Mouse (Mus musculus) kidney, postnatal 0 days (tissue): ENCODE measurements around the gene Robo1. TPM values are rescaled to one million over a fixed set of nuclear protein-coding genes. Genes with fewer than 3 reads are reported as not detected.

ENCODE experiments used
- ATAC-seq: fragments of 200-750 bp; cut with Nextera tagmentation; replicated peaks from 2 replicates; pipeline ENCODE4 v1.8.0; 2017; ENCODE audit warnings: low read depth, moderate number of reproducible peaks, moderate TSS enrichment, moderate library complexity; ENCODE audit not compliant: low FRiP score
- DNase-seq: peaks from one replicate; pipeline ENCODE4 v3.0.0-alpha.2; 2016; ENCODE audit warnings: low spot score
- H3K27ac ChIP-seq: fragments of 300-500 bp; sonication (generic); 2 replicates; pipeline ENCODE4 v1.5.1; 2014; ENCODE audit warnings: mild to moderate bottlenecking
- H3K27me3 ChIP-seq: fragments of 300-500 bp; sonication (generic); 2 replicates; pipeline ENCODE4 v1.6.1; 2014; ENCODE audit warnings: low read length, mixed read lengths; ENCODE audit not compliant: insufficient read depth
- H3K36me3 ChIP-seq: fragments of 300-500 bp; sonication (generic); 2 replicates; pipeline ENCODE4 v1.6.1; 2014; ENCODE audit warnings: low read length, mixed read lengths; ENCODE audit not compliant: insufficient read depth
- H3K4me1 ChIP-seq: fragments of 300-500 bp; sonication (generic); replicated peaks from 2 replicates; pipeline ENCODE4 v1.6.1; 2014; ENCODE audit warnings: antibody characterized with exemption, low read length, mixed read lengths; ENCODE audit not compliant: insufficient read depth
- H3K4me2 ChIP-seq: fragments of 300-500 bp; sonication (generic); 2 replicates; pipeline ENCODE4 v1.6.1; 2014; ENCODE audit warnings: mild to moderate bottlenecking, low read length, moderate library complexity, mixed read lengths
- H3K4me3 ChIP-seq: fragments of 300-500 bp; sonication (generic); replicated peaks from 2 replicates; pipeline ENCODE4 v1.5.1; 2014; ENCODE audit warnings: low read depth, low read length
- H3K9ac ChIP-seq: fragments of 300-500 bp; sonication (generic); 2 replicates; pipeline ENCODE4 v1.6.1; 2014; ENCODE audit warnings: low read depth, low read length
- H3K9me3 ChIP-seq: fragments of 300-500 bp; sonication (generic); replicated peaks from 2 replicates; pipeline ENCODE4 v1.6.1; 2016; ENCODE audit warnings: low read length, inconsistent platforms, mixed read lengths
- CTCF ChIP-seq: IDR thresholded peaks from 2 replicates; pipeline ENCODE4 v1.5.1; 2016; ENCODE audit warnings: antibody characterized with exemption, low read depth, mild to moderate bottlenecking, moderate library complexity
- WGBS: fragments of 180-500 bp; shearing (Covaris S2); extraction: QIAGEN DNeasy Blood & Tissue Kit; methylation state at CpG from one replicate; pipeline ENCODE4 v1.1.7; 2014; 5-methylcytosine and 5-hydroxymethylcytosine counted together
- polyA plus RNA-seq: library from polyadenylated mRNA; unstranded; fragments of >200 nt; fragmentation: Nextera tagmentation; extraction: Ambion mirVana; gene quantifications from 2 replicates; pipeline ENCODE4 v1.2.1, GENCODE M21; 2015

Robo1 gene
- polyA plus RNA-seq, 1 experiment from 2014 or later, result 14.5 TPM

- no peaks in the 10 kb centered on the region for H3K4me1 ChIP-seq
- no peak overlapping the region for H3K4me3 ChIP-seq
- H3K36me3 ChIP-seq, result no peaks in the 10 kb centered on the region
- no peaks in the 10 kb centered on the region for H3K9me3 ChIP-seq
- peak; percentile 92 for TF ChIP-seq CTCF
- no peak for ATAC-seq
- no peak overlapping the region for H3K9ac ChIP-seq
- WGBS, result 25% methylated on average over 8 of the region's 8 CpGs
- peak; percentile 82 for DNase-seq
- no peak overlapping the region for H3K27ac ChIP-seq
- no peaks in the 10 kb centered on the region for H3K27me3 ChIP-seq
- no peak overlapping the region for H3K4me2 ChIP-seq
Measured at GRCm38 (mm10) chr16:72995251-72995954, 687.3 kb downstream of the Robo1 start.

- Histone ChIP-seq H3K36me3 (no peaks in the 10 kb centered on the region), H3K9ac (no peak overlapping the region), H3K4me1 (no peaks in the 10 kb centered on the region), H3K4me3 (no peak overlapping the region), H3K9me3 (no peaks in the 10 kb centered on the region), H3K27me3 (no peaks in the 10 kb centered on the region), H3K4me2 (no peak overlapping the region), H3K27ac (no peak overlapping the region)
- ATAC-seq (no peak), DNase-seq (no peak)
- 82% methylated on average over 10 of the region's 10 CpGs for WGBS
- TF ChIP-seq CTCF, result no peak
Measured at GRCm38 (mm10) chr16:72995955-72996535, 687.9 kb downstream of the Robo1 start.

- Histone ChIP-seq H3K27ac (no peak overlapping the region), H3K36me3 (peaks cover 3% of the 10 kb centered on the region; the same call in 1 of the 2 replicates), H3K4me2 (no peak overlapping the region), H3K4me1 (no peaks in the 10 kb centered on the region), H3K4me3 (no peak overlapping the region), H3K9ac (no peak overlapping the region), H3K27me3 (no peaks in the 10 kb centered on the region), H3K9me3 (no peaks in the 10 kb centered on the region)
- WGBS, result 76% methylated on average over 6 of the region's 6 CpGs
- no peak for ATAC-seq
- DNase-seq, result no peak
- no peak for TF ChIP-seq CTCF
Measured at GRCm38 (mm10) chr16:72998677-72999076, 690.6 kb downstream of the Robo1 start.

- H3K4me3 ChIP-seq, result no peak overlapping the region
- no peak overlapping the region for H3K27ac ChIP-seq
- H3K9me3 ChIP-seq, result no peaks in the 10 kb centered on the region
- H3K9ac ChIP-seq, result no peak overlapping the region
- no peak for TF ChIP-seq CTCF
- DNase-seq (no peak), ATAC-seq (no peak)
- H3K4me1 ChIP-seq, result no peaks in the 10 kb centered on the region
- H3K4me2 ChIP-seq, result no peak overlapping the region
- H3K36me3 ChIP-seq, result peaks cover 3% of the 10 kb centered on the region; the same call in 1 of the 2 replicates
- 79% methylated on average over 4 of the region's 4 CpGs for WGBS
- H3K27me3 ChIP-seq, result no peaks in the 10 kb centered on the region
Measured at GRCm38 (mm10) chr16:73002685-73003084, 694.6 kb downstream of the Robo1 start.

DNA sequence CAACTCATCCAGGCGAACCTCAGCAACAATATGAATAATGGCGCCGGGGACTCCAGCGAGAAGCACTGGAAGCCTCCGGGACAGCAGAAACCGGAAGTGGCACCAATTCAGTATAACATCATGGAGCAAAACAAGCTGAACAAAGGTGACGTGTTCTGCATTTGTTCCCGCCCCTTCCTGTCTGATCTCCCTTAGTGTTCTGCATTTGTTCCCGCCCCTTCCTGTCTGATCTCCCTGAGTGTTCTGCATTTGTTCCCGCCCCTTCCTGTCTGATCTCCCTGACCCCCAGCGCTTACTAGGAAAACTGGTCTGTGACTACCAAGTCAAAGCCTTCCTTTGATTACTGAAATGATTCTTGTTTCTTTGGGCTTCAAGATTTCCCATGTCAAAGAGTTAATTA, 696.5 kb downstream of the Robo1 start:
- no peaks in the 10 kb centered on the region for H3K4me1 ChIP-seq
- WGBS, result 95% methylated on average over 11 of the region's 11 CpGs
- H3K27me3 ChIP-seq, result no peaks in the 10 kb centered on the region
- H3K27ac ChIP-seq, result no peak overlapping the region
- no peak overlapping the region for H3K4me2 ChIP-seq
- H3K36me3 ChIP-seq, result peaks cover 3% of the 10 kb centered on the region; the same call in 1 of the 2 replicates
- H3K4me3 ChIP-seq, result no peak overlapping the region
- H3K9ac ChIP-seq, result no peak overlapping the region
- no peak for TF ChIP-seq CTCF
- ATAC-seq (no peak), DNase-seq (no peak)
- no peaks in the 10 kb centered on the region for H3K9me3 ChIP-seq

DNA sequence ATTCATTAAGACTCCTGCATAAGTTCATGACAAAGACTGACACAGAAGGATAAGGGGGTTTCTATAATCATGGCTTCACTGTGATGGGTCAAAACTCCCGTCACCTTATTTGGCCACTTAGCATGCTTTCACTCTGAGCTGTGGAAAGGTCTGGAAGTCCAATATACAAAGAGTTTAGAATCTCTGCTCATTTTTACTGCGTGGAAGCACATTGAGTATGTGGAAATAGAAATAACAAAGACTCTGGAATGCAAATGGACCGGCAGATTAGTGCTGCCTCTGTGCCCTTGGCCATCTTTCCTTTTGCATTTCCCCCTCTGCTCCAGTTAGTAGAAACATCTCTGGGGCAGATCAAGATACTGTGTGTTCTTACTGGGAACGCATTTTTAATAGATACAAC, 697.7 kb downstream of the Robo1 start:
- peaks cover 7% of the 10 kb centered on the region; the same call in 1 of the 2 replicates for H3K36me3 ChIP-seq
- no peak overlapping the region for H3K4me3 ChIP-seq
- DNase-seq (no peak), ATAC-seq (no peak)
- no peaks in the 10 kb centered on the region for H3K4me1 ChIP-seq
- 84% methylated on average over 4 of the region's 4 CpGs for WGBS
- H3K4me2 ChIP-seq, result no peak overlapping the region
- H3K9me3 ChIP-seq, result no peaks in the 10 kb centered on the region
- H3K27ac ChIP-seq, result no peak overlapping the region
- no peak overlapping the region for H3K9ac ChIP-seq
- no peaks in the 10 kb centered on the region for H3K27me3 ChIP-seq
- no peak for TF ChIP-seq CTCF
